Mouse (Mus musculus) telencephalon, adult 2 months (tissue): ENCODE results near the gene 1110002E22Rik.

Experiments used
- DNase-seq: peaks from one replicate; pipeline ENCODE4 v3.0.0-alpha.2; 2011; ENCODE audit warnings: low read depth, low spot score

1110002E22Rik gene

DNA sequence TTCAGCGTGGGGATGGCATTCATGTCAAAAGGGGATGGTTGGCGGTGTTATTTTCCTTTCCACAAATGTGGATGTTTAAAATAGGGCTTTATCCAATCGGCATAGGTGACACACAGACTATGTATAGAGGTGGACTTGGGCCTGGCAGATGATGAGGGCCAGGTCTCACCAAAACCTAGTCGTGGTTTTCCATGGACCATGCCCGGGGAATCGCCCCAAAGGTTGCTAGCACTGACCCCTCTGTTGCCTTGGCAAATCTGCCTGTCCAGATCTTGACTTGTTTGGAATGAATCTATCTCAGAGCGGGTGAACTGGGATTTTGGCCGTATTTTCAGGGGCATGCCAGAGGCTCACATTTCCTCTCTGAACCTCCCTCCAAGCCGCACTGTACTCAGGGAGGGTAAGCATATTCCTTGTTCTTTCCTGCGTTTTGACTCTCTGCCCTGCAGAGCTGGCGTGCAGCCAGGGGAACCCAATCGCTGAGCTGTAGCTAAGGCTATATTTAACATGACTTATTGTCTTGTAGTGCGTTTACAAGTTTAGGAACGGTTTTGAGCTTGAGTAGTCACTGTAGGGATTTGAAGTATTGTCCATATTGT is 1.0 kb upstream of the 1110002E22Rik start:
- no peak for DNase-seq

DNA sequence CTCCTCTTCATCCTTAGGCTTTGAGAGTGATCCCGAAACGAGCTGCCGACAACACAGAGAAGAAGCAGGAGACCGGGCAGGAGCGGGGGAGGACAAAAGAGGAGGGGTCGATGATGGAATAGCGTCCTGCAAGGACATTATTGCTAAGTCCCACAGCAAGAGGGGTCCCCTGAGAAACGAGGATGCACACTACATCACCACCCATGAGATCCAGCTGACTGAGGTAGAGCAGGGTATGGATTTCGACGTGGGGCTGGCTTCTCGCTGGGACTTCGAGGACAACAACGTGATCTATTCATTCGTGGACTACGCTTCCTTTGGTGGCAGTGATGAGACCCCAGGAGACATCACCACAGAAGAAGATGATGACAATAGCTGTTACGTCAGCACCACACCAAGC is 1.1 kb downstream of the 1110002E22Rik start:
- no peak for DNase-seq

DNA sequence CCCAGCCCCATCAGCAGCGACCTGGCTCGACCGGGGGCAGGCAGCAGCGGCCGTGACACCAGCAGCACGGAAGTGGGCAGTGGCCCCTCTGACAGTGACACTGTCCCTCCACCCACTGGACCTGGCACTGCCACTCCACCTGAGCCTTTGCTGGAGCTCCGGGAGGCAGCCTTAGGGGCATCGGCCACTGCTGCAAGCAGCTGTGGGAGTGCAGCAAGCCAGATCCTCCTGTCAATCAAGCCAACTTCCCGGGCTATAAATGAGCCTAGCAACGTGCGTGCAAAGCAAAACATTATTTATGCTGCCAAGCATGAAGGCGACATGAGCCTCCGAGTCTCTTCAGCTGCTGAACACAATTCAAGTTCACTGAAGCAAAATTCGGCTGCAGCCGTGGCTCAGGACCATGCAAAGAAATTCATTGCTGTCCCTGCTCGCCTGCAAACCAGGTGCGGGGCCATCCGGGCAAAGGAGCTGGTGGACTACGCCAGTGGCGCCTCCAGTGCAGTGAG is 1.6 kb downstream of the 1110002E22Rik start:
- peak; percentile 52 for DNase-seq

DNA sequence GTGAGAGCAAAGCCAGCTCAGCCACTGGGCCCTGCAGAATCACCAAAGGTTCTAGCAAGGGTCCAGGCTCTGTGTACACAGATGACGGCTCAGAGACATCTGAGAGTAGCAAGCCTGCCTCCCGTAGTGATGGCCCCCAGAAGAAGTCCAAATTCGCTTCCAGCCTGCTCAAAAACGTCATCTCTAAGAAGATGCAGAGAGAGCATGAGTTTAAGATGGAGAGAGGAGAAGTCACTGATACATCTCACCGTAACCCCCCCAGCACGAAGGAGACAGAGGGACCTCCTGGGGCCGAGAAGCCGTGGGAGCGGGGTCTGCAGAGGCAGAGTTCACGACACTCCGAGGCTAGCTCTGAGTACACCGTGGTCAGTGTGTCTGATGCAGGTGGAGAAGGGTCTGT is 2.4 kb downstream of the 1110002E22Rik start, which contains the start of gene Gm5105:
Gm5105 (minus strand) TSS at position 101 of the 400 bp plus-strand sequence.
- no peak for DNase-seq

DNA sequence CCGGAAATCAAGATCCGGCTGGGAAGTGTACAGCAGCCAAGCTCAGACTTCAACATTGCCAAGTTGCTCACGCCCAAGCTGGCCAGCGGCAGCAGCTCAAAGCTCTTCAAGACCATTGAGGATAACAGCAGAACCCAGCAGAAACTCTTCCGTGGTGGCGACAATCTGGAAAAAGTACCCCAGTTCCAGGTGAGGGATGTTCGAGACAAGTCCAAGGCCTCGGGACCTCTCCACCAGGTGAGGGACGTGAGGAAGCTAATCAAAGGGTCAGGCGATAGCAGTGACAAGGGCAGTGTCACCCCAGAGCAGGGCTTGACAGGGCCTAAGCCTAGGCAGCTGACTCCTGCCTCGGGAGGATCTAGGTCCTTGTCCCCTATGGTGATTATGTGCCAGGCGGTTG is 3.3 kb downstream of the 1110002E22Rik start:
- DNase-seq: no peak

DNA sequence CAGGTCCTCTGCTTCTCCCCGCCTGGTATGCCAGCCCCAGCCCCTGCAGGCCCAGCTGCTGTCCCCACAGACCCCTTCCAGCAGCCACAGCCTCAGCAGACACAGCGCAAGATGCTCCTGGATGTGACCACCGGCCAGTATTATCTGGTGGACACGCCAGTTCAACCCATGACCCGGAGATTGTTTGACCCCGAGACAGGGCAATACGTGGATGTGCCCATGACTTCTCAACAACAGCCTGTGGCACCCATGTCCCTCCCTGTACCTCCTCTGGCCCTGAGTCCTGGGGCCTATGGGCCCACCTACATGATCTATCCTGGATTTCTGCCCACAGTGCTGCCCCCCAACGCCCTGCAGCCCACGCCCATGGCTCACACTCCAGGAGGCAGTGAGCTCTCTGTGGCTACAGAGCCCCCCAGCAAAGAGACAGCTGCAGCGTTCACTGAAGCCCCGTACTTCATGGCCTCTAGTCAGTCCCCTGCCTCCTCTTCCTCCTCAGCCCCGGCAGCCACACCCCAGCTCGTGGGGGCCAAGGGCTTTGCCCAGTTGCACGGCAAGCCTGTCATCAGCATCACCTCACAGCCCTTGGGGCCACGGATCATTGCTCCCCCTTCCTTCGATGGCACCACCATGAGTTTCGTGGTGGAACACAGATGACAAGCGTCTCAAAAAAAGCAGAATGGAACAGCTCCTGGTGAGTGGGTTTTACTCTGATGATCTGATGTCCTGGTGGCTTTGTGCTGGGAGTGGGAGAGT is 5.1 kb downstream of the 1110002E22Rik start:
- no peak for DNase-seq

DNA sequence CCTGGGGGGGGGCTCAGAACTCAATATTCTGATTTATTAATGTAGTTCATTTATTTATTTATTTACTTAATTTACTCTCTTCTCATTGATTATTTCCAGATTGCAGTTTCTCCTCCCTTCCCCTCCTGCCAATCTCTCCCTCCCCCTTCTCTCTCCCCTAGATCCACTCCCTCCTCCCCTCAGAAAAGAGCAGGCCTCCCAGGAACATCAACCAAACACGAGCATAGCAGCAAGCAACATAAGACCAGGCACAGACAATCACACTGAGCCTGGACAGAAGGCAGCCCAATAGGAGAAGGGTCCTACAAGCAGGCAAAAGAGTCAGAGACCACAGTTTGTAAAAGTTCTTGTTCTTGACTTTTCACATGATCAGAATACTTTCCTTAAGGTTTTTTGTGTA is 6.2 kb downstream of the 1110002E22Rik start:
- no peak for DNase-seq

DNA sequence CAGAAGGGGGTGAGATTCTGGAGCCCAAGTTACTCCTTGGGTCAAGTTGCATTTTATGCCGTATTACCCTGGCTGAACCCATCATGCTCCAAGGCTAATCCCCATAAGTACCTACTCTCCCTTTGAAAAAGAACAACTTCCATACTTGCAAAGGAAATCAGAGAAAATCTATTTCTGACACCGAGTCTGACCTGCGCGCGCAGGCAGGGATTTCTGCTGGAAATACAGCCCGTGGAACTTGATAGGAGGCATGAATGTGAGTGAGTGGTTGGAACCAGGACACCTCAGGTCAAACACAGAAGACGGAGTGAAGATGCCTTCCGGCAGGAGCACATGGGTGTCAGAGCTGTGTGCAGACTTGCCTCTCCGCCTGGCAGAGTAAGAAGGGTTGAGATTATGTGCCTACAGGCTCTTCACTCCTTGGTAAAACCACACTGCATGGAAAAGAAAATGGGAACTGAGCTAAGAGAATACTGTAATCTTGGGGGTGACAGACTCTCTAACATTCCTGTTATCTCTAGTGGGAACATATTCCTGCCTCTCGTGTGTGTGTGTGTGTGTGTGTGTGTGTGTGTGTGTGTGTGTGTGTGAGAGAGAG is 6.7 kb downstream of the 1110002E22Rik start:
- DNase-seq: no peak

DNA sequence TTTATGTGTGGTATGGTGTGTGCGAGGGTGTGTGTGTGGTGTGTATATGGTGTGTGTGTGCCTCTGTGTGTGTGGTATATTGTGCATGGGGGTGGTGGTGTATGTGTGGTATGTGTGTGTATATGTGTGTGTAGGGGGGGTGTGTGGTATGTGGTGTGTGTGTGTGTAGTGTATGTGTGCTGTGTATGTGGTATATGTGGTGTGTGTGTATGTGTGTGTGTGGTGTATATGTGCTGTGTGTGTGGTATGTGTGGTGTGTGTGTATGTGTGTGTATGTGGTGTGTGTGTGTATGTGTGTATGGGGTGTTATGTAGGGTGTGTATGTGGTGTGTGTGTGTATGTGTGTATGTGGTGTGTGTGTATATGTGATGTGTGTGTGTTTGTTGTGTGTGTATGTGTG is 9.4 kb downstream of the 1110002E22Rik start:
- no peak for DNase-seq

DNA sequence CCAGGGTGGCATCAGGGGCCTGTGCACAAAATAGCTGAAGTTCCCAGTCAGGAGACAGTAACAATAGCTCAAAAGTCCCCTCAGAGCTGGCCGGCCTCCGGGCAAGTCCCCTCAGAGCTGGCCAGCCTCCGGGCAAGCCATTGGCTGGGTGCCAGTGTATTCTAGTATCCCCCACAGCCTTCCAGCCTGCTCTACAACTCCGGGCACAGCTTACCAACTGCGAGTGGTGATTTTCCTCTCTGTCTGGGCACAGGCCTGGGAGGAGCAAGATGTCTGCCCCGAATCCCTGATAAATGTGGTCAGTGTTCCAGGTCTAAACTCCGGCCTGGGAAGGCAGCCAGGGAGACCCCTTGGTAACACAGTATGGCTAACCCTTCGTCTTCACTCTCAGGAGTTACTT is 10.4 kb downstream of the 1110002E22Rik start:
- no peak for DNase-seq

DNA sequence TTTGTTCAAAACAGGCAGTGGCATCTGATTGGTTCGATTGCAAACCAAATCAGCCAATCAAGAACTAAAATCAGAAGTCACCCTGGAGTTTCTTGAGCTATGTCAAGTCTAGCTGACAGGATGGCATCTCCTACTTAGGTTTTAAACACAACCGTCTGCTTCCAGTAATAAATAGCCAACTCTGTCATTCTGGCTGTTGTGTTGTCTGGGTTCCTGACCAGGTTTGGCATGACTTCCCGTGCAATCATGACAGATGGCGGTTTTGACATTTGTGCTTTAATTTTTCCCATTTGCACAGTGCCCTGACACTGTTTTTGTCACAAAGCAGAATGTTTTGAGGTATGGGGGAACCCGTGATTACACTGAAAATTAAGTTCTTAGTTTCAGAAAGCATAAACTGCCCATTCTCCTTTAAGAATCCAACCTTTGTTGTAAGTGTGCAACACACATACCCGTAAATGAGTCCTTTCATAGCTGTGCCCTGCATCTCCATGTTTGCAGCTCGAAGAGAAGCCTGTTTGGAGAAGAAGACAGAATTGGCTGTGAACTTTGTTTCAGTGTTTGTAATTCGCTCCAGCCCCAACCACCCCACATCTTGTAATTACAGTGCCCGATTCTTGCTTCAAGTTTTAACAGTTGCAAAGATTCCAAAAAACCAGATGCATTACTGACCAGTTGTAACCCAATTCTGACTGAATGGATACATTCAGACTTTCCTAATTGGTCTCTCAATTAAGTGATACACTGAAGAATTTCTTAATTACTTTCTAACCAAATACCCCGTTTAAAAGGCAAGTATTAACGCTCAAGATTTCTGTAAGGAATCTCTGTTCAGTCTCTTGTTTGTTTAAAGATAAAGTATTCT is 12.9 kb downstream of the 1110002E22Rik start:
- no peak for DNase-seq

DNA sequence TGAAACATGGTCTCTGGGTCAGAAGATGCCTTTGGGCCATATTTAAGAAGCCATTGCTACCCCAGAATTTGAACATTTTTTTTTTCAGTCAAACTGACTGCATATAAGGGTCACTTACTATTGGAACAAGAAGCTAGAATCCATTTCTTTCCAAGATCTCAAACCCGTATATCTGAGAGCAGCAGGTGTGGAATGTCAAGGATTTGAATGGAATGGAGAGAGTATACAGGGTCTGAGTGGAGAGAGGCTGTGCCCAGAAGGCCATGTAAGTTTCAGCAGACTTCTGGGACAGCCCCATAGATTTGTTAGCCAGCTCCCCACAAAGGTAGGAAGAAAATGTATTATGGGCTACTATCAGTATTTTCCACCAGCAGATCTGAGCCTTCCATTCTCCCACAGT is 13.8 kb downstream of the 1110002E22Rik start:
- no peak for DNase-seq

DNA sequence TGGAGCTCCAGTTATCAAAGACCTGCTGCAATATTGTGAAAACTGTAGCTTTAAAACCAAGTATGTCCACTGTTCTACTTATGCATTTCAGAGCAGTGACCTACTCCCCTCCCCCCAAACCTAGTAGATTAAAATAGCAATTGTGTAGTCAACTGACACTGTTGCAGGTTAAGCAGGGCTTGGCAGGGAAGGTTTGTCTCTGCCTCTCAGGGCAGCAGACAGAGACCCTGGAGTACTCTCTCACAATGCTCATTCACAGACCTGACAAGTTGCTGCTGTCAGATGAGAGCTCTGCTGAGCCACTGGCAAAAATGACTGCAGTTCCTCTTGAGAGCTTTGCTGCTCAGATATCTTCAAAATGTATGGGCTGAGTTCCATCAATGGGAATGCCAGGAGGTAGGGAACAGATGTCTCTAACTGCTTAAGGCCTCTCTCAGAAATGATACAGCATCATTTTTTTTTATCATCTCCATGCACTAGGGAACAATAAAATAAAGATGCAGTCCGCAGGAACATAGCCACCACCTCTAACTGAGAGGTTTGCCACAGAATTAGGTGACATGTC is 18.3 kb downstream of the 1110002E22Rik start:
- DNase-seq: peak; percentile 73

DNA sequence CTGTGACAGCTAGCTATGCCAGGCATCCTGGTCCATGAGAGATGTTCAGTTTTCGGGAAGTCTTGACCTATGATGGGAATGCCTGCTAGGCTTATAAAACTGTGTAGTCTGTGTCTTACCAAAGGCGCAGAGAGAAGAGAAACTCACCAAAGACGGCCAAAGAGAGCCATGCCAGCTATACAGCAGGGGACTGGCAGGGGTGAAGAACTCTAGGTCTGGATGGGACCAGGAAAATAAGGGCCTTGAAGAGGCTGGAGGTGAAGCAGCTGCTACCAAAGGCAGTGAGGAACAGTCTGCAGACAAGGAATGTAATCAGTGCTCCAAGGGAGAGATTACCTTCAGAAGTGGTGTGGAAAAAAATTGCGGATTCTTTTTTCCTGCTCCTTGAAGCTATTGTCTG is 19.0 kb downstream of the 1110002E22Rik start:
- no peak for DNase-seq

DNA sequence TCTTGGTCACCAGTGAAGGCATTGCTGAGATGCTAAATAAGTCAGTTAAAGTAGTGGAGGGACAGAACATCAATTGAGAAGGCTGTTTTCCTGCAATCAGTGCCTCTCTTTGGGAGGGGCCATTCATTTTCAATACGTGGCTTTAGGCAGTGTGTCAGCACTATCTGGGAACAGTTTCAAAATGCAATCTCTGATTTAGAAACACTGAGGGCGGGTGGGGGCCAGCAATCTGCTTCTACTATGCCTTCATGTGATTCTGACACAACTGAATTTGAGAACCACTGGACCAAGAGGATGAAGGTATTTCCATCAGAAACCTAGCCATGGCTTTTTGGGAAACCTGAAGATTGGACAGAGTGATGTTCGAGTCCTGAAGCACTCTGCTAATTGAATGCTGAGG is 30.4 kb downstream of the 1110002E22Rik start:
- peak; percentile 57 for DNase-seq

DNA sequence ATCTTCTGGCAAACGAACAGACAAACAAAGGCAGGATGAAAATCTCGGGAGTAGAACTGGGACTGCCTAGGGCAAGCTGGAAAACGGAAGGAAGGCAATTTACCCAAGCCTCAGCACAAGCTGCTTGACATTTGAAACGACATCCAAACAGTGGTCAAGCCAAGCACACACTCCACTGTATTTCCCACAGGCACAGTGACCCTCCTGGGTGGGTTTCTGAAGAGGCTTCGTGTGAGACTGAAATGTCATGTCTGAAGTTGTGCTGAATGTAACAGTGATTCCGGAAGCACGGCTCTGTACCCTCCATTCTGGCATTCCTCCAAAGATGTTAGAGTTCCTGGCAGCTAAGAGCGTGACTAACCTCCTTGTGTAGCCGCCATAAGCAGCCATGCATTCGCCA is 30.9 kb downstream of the 1110002E22Rik start:
- no peak for DNase-seq

DNA sequence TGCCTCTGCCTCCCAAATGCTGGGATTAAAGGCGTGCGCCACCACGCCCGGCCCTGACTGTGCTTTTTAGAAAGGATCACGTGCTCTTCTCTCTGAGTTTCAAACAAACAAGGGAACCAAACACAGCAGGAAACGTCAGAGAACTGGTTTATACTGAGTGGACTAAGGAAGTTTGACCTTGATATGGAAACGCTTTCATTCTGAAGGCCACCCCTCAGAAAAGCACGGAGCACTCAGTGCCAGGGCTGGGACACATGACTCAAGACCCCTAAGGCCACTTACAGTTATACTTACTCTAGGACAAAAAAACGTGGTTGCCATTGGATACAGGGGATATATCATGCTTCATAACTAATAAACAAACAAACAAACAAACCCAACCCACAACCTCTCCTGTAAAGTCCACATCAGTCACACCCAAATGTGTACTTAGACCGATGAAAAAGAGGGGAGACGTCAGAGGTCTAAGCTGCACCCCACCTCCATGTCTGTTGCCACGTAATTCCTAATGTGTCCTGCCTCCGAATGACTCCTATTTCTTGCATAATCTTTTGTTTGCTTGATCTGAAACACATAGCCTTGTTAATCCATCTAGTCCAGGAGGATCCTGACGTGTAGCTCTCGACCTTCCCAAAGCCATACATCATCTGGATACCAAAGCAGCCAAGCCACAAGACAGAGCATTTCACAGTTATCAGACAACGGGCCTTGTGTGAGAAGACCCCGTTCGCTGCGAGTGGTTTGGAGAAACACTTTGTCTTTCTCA is 31.6 kb downstream of the 1110002E22Rik start:
- no peak for DNase-seq

DNA sequence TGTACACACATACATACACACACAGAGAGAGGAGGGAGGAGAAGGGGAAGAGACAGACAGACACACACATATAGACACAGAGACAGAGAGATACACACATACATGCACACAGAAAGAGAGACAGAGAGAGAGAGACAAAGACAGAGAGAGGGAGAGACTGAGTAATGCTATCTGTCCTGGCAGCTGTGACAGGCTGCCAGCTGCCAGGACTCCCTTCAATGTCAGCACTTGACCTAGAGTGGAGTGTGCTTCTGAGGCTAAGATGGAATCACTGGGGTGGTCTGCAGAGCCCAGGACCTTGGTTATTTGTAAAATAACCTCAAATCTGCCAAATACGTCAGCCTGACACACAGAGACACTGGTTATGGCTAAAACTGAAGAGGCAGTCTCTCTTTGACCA is 32.9 kb downstream of the 1110002E22Rik start:
- no peak for DNase-seq

DNA sequence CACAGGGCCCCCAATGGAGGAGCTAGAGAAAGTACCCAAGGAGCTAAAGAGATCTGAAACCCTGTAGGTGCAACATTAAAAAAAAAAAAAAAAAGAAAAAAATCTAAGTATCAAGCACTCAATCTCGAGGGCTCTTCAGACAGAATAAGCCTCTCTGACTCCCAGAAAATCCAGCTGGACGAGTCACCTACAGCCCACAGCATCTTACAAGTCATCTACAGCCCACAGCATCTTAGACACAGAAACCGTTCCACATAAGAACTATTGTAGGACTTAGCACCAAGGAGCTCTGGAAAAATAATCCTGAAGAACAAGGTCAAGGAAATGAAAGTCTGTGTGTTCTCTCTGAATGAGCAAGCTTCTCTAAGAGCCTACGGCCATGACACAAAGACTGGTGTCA is 37.1 kb downstream of the 1110002E22Rik start:
- DNase-seq: no peak

DNA sequence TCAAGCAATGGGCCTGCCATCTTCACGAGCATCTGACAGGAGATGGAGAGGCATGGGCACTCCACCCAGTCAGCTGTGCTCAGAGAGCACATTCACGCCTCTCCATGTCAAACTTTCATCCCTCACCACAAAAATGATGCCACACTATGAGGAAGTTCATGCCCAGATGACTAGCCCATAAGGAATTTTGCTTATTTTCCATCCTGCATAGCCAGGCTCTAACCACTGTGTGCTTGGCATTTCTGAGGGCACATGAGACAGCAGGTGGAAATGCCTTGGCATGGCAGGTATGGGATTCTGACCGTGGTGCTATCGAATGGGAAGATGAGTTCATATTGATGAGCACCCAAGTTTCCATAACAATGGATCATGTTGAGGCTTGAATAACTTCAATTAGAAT is 38.8 kb downstream of the 1110002E22Rik start:
- DNase-seq: no peak

DNA sequence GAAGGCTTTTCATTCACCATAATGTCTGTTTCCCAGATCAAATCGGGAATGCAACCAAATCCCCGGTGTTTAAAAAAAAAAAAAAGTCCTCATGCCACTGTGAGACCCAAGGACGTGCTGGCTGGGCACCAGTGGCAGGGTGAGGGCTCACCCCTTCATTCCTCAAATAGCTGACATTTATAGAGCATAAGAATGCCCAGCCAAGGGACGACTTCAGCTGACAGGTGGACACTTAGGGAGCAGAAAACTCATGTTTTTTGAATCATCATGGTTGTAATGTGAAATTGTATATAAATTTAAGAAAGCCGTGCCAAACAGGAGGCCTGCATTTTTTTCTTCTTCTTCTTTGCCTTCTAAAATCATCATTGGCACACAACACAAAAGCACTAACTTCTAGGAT is 40.2 kb downstream of the 1110002E22Rik start:
- no peak for DNase-seq
